Mouse (Mus musculus) common myeloid progenitor, adult 5-6 weeks (primary cell): ENCODE measurements around the gene 1700020L24Rik. TPM values are rescaled to one million over a fixed set of nuclear protein-coding genes. Genes with fewer than 3 reads are reported as not detected.

Experiments used
- ATAC-seq: replicated peaks from 2 replicates; pipeline ENCODE4 v1.8.0; 2016; ENCODE audit warnings: low read depth, mild to moderate bottlenecking, moderate TSS enrichment, inconsistent platforms; ENCODE audit not compliant: poor library complexity, severe bottlenecking
- total RNA-seq: library from RNA; stranded (forward); fragments of 200-1000, 187-1606 nt; gene quantifications from 2 replicates; pipeline ENCODE4 v1.2.3, GENCODE M21; 2017

The 1700020L24Rik gene
- total RNA-seq, 1 experiment from 2014 or later, result 4.6 TPM

GRCm38 (mm10) chr11:83440081-83441064, 2.9 kb downstream of the 1700020L24Rik start:
- ATAC-seq, result peak; percentile 78

DNA sequence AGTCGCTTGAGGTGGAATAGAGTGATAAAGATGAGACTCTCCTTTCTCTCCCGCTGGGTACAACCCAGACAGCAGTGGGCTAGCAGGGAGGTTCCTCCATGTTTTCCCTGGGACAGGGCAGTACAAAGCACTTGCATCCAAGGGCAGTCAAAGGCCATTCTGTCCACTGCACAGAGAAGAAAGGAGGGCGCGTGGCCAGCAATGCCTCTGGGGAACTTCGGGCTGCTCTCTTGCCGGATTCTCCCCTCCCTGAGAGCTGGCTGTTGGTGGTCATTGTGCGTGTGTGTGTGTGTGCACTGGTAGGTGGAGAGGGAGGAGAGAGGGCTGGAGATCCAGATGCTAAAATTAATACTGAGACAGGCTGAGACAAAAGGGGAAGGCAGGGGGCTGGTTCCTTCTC, 3.8 kb downstream of the 1700020L24Rik start:
- no peak for ATAC-seq

GRCm38 (mm10) chr11:83442596-83443267, 5.3 kb downstream of the 1700020L24Rik start:
- peak; percentile 52 for ATAC-seq

DNA sequence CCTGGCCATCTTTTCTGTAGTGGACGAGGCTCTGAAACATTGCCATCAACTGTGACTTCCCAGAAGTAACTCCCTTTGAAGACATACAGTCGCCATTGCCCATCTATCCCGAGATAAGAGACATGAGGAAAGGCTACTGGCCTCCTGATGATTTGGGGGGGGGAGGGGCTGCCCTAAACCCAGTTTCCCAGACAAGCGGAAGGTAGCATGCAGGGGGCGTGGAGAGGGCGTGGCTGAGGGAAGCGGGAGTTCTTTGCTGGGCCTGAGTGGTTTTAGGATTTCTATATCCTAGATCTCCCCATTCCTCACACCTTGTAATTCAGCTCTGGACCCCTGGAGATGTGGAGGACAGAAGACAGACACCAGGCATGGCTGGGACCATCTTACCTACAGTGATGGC, 6.3 kb downstream of the 1700020L24Rik start:
- no peak for ATAC-seq

DNA sequence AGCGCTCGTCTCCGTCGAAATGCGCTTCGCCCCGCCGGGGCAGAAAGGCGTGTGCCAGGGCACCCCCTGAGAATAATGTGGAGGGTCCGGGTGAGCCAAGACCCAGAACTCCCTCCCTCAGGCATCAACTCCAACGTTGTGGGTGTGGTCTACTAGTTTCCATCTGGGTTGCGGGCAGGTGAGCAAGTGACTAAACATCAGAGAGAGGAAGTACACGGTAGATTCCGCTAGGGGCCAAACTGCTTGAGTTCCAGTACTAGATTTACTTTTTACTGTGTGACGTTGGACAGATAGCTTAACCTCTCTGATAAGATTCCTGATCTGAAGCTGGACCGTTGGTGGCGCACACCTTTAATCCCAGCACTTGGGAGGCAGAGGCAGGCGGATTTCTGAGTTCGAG, 7.5 kb downstream of the 1700020L24Rik start:
- 0 out of 2 replicates have a peak, but pooled peaks have one; percentile 16 for ATAC-seq

DNA sequence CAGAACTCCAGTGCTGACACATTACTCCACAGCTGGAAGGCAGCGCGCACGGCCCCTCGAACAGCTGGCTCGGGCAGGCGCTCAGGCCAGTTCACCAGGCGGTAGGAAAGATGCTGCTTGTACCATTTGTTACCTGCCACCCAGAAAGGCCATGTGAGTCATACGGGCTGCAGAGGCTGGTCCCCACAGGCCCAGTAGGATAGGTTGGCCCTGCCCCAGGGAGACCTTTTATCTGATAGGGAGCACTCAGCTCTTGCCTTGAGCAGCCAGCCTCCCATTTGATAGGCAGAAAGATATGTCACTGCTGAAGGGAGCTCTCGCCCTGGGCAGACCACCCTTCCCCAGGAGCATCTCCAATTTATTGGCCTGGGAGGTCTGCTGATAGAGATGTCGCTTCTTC, 10.1 kb downstream of the 1700020L24Rik start:
- no peak for ATAC-seq

DNA sequence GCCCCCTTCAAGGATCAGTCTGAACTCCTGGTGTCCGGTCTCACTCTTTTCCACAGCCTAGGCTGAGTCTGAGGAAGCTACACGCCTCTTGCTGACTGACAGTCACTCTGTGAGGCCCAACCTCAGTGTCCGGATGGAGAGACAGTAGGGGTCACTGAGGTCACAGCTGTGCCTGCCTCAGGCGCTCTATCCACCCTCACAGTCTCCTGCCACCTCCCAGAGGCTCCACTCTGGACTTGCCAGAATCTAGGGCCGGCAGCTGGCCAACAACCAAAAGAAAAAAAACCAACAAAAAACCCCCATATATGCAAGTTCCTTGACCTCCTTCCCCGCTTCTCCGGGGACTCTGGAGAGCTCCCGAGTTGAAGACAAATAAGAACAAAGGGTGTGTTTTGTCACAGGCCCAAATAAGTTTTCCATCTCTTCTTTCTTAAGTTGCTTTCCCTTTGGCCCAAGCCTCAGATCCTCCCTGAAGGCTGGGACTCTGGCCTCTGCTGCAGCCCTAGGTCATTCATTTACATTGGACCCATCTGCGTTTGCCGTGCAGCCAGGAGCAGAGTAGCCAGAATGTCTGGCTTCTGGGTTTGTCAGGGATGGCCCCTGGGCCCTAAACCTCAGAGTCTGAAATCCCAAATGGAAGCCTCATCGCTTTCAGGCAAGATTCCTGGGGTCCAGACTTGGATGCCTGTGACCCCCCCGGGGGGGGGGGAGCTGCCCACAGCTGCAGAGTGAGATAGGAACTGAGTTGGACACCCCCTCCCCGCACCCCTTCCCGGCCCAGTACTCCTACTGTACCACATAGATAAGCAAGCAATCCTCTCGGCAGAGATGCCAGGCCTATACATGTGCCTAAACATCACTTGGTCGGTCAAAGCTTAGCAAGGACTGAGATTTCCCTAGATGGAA, 10.8 kb downstream of the 1700020L24Rik start:
- ATAC-seq, result no peak

GRCm38 (mm10) chr11:83448927-83449236, 11.4 kb downstream of the 1700020L24Rik start:
- no peak for ATAC-seq

DNA sequence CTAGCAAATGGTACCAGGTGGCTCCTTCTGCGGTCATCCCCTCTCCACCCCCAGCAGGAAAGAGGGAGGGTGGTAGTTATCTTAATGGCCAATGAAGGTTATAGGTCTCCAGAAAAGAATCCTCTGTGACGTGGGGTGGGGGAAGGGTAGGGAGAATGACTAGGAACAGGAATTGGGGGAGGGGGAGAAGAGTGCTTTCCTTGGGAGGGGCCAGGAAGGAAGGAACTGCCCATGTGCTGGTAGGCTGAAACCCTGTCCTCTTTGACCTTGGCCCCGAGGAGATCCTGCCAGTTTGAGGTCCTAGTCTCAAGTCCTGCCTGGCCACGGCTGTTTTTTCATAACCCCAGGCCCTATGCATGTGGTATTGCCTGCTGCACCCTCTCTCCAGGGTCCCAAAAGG, 11.8 kb downstream of the 1700020L24Rik start:
- ATAC-seq, result no peak

DNA sequence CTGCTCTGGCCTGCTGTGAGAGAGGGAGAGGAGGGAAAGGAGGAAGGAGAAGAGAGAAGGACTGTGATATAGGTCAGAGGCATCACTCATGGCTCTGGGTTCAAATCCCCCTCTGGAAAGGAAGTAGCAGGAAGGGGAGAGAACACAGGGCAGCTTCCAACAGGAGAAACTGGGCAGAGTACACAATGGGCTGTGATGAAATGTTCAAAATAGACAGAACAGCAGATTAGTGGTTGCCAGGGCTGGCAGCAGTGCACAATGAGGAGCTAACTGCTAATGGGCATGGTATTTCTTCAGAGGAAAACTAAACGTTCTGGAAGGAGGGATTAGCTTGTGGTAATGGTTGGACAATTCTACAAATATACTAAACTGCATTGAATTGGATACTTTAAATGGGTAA, 13.1 kb downstream of the 1700020L24Rik start:
- no peak for ATAC-seq

- ATAC-seq, result no peak
These were observed 13.8 kb downstream of the 1700020L24Rik start for GRCm38 (mm10) chr11:83451281-83451680.

DNA sequence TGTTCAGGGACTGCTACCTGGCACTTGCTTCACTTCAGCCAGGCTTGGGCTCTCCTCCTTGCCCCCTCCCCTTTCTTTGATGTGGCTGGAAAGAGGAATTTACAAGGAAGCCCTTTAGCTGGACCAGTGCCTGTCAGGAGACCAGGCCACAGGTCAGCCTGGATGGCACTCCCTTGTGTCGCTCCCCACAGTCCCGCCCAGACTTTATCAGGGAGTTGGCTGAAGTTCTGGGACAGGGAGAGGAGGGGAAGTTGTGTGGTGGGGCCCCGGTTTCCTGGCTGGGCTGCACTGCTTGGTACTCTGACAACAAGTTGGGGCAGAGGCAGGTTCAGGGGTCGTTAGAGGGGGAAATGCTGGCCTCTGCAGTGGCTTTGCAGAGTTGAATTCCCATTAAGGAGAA, 17.1 kb downstream of the 1700020L24Rik start:
- peak; percentile 77 for ATAC-seq

- ATAC-seq, result no peak
These were observed 18.1 kb downstream of the 1700020L24Rik start for GRCm38 (mm10) chr11:83455608-83456007.

DNA sequence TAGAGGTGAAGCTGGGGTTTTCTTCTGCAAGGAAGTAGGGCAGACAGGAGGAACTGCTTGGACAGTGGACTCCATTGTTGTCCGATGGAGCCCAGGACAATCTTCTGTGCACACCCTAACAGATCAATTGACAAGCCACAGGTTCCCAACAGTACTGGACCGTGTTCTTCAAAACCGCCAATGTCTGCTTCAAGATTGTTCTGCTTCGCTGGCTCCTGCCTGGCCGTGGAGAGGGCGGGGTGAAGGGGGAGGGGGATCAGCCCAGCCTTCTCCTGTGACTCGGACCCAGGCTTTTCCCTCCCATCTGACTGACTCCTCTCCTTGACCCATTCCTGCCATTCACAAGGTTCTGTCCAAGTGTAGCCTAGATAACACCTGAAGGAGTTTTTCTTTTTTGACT, 19.8 kb downstream of the 1700020L24Rik start:
- ATAC-seq, result no peak

DNA sequence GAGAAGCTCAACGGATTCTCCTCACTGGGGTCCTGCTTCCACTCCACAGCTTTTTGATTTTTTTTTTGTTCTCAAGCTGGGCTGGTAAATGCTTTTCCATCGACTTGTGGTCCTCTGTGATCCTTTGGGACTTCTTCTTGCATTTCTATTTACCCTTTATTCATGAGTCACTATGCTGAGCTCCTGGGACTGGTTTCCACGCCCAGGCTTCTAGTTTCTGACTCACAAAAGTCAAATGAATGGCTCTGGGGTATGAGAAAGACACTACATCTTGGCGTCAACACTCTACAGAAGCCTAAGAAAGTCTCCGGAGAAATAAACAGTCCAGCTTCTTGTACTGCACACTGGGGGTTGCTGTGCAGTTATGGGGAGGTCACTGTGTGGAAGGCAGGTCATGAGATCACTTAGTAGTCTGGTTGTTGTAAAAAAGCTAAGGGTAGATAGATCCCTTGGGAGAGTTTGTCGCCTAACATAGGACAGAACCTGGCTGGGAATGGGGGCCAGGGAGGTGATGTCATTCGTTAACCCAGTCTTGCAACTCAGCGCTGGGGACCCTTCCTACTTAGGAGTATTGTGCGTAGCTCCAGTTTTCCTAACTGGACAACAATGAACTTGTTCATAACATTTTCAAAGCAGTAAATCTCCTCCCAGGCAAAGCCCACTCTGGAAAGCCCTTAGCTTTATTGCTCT, 20.6 kb downstream of the 1700020L24Rik start:
- ATAC-seq, result no peak

DNA sequence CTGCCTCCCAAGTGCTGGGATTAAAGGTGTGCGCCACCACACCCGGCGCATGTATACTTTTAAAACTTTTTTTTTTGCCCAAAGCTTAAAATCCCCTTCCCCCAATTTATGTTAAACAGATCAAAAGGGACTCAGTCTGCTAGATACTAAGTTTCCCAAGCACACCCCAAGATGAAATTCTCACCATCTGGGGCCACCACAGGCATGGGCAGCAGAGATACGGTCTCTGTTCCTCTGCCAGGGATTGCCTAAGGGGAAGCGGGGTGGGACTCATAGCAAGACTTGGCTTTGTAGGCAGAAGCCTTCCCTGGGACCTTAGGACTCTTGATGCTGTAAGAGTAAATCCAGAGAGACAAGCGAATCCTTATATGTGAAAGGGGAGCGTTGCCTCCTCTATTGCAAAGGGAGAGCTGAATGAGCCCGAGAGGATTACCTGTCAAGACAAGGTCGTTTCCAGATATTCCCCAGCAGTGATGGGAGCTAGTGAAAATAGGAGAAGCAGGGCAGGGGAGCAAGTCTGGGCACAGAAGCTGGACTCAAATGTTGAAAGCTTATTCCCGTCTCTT, 24.1 kb downstream of the 1700020L24Rik start:
- ATAC-seq, result peak; percentile 34; the same call in 1 of the 2 replicates

- peak; percentile 48 for ATAC-seq
These were observed 25.3 kb downstream of the 1700020L24Rik start, which contains the start of gene Mmp28 for GRCm38 (mm10) chr11:83462711-83463244. Gene Mmp28, minus strand, starts transcription at chr11:83463071.

- ATAC-seq, result no peak
These were observed 28.5 kb downstream of the 1700020L24Rik start for GRCm38 (mm10) chr11:83465976-83466375.

GRCm38 (mm10) chr11:83467120-83467652, 29.7 kb downstream of the 1700020L24Rik start:
- ATAC-seq, result peak; percentile 36
